Mouse (Mus musculus): ENCODE results near the gene Rnf34.

The Rnf34 gene

DNA sequence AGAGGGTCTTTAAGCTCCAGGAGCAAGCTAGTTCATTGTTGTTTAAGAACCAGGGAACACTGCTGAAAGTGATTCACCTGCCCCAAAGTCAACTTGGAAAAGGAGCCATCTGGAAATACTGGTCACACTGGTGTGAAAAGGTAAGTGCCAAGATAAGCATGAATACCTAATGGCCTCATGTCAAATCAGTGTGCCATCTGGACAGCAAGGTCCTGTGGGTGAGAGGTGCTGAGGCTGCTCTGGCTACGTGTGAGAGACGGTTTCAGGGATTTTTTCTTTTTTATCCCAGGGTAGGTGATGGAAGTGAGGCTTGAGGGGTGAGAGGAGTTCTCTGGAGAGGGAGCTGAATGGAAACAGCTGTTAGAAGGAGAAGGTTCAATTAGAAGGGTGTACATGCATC is 23.7 kb downstream of the Rnf34 start:
- no peak for DNase-seq (ENCODE audit: low spot score)

DNA sequence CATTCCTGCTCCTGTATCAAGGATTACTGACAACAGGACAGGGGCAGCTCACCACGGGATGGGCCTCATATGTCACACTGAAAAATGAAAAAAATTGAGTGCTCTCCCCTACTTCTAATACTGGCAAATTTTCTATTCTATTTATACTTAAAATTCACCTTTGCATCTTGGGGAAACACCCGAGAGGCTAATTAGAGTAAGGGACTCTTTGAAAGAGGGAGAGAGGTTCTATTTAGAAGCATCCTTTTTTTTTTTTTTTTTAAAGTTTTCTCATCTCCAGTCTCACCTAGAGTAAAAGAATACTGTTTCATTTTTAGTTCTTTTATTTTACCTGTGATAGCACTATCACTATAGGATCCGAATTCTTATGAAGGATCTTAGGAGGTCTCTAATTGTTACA is 24.5 kb downstream of the Rnf34 start:
- no peak for DNase-seq (ENCODE audit: low spot score)

- DNase-seq (ENCODE audit: low spot score), result no peak
These were observed 26.8 kb downstream of the Rnf34 start for GRCm38 (mm10) chr5:122876671-122877070.

GRCm38 (mm10) chr5:122880241-122880980 is 30.6 kb downstream of the Rnf34 start:
- no peak for DNase-seq (ENCODE audit: low spot score)

GRCm38 (mm10) chr5:122881313-122881712 is 31.5 kb downstream of the Rnf34 start:
- peak; percentile 61 for DNase-seq (ENCODE audit: low spot score)

- DNase-seq (ENCODE audit: low spot score), result no peak
These were observed 32.6 kb downstream of the Rnf34 start for GRCm38 (mm10) chr5:122882256-122883050.

DNA sequence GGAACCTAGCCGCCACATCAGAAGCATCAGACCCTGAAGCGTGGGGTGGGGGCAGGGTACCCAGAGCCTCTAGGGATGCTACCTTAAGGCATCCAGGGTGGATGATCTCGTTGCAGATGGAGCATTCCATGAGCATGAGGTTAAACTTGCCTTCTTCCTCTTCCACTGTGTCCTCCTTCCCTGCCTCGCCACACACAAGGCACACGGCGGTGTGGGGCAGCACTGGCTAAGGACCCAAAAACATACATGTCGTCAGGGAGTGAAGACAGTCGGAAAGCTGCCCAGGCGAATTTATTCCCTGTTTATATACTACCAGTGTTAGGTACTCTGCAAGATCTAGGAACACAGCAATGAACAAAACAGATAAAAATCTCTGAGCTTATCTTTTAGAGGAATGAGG is 33.4 kb downstream of the Rnf34 start:
- no peak for DNase-seq (ENCODE audit: low spot score)

DNA sequence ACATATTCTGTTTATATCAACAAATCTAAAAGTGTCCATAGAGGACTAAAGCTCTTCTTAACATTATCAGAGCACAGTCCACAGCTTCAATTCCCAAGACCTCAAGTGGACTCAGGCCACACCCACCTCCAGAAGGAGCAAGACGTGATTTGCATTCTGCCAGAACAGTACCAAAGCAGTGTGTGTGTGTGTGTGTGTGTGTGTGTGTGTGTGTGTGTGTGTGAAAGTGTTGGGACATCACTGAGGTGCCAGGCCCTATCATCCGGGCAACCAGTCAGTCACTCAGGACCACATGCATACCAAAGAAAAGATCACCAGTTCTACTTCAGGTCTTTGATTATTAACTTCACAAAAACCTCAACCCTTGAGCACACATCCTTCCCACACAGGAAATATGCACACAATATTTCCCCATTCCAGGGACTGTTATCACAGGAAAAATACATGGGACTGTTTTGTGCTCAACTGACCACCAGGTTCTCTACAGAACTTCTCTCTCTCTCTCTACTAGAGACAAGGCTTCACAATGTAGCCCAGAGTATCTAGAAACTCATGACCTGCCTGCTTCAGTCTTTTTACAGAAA is 33.9 kb downstream of the Rnf34 start:
- DNase-seq (ENCODE audit: low spot score), result no peak

DNA sequence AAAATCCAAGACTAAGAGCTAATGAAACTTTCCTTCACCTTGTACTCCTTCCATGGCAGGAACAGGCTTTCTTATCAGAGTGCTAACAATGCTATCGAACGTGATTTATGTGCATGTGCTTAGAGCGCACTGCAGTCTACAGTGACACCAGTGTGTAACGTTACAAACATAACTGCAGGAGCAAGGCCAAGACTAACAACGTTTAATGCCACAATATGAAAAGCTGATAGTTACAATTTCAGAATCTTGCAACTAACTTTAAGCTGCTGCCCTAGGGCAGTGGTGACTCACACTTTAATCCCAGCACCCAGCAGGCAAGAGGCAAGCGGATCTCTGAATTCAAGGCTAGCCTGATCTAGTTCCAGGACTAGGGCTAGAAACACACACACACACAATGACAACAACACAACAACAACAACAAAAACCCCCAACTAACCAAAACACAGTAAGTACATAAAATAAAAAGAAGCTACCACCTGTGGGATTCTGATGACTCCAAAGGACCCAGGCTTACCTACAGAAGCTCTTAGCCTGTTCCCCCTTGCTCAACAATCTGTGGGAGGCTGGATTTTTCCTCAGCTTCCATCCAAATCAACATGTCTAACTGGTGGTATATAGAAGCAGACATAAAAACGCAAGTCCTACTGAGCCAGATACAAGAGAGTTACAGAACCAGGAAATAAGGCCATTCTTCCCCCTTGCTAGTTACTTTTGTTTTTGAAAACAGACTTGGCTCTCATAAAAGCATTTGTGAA is 34.9 kb downstream of the Rnf34 start:
- DNase-seq (ENCODE audit: low spot score), result no peak

- DNase-seq (ENCODE audit: low spot score), result no peak
These were observed 37.2 kb downstream of the Rnf34 start for GRCm38 (mm10) chr5:122887033-122887432.

DNA sequence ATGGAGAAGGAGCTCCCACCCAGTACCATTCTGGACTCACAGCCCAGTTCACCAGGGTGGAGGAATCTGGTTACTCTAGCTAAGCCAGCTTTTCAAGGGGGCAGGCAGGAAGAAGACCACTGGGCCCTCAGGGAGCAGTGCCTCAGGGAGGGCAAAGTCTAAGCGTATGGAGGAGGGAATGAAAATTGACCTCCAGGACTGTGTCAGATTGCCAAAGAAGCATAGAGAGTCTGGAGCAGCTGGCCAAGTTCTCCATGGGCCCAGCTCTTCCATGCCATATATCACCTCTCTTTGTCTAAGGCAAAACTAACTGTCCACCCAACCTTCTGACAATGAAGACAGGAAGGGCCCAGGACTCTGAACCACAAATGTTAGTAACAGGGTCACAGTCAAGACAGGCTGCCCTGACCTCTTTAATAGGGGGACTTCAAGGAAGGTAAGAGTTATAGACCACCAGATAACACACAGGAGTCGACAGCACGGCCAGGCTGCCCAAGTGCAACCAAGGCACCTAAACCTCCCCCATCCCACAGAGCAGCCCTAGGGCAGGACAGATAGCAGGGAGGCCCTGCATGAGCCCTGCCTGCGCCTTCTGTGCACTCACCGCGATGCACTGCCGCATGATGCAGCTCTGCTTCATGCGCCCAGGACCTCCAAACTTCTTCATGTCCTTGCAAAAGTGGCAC is 38.2 kb downstream of the Rnf34 start:
- no peak for DNase-seq (ENCODE audit: low spot score)

- no peak for DNase-seq (ENCODE audit: low spot score)
These were observed 38.9 kb downstream of the Rnf34 start for GRCm38 (mm10) chr5:122888612-122889214.

DNA sequence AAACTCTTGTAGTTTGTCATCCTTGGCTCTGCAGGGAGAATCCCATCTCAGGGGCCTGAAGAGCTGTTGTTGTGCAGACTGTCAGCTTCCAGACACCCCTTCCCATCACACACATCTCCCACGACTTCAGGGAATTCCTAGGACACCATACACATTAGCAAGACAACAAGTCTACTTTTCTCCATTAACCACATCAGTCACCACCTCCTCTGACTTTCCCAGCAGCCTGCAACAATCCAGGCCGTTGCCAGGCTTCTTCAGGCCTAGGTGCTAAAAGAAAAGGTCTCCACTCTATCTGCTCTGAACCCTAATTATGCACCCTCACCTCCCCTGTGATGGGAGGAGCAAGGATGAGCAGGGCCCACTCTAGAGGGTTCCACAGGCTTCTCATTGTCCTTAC is 40.5 kb downstream of the Rnf34 start:
- DNase-seq (ENCODE audit: low spot score), result no peak

DNA sequence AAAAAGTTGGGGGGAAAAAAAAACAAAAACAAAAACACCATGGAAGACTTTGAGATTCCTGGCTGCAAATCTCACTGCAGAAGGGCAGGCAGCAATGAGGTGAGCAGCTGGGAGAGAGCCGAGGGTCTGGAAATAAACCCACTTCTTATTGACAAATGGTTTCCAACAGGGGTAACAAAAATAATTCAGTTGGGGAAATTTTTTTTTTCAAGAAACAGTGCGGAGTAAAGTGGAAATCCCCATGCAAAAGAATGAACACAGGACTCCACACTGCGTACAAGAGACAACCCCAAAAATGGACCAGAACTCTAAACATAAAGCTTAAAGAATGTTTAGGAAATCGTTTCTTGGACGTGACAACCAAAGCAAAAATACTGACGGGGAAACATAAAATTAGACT is 43.4 kb downstream of the Rnf34 start:
- no peak for DNase-seq (ENCODE audit: low spot score)

DNA sequence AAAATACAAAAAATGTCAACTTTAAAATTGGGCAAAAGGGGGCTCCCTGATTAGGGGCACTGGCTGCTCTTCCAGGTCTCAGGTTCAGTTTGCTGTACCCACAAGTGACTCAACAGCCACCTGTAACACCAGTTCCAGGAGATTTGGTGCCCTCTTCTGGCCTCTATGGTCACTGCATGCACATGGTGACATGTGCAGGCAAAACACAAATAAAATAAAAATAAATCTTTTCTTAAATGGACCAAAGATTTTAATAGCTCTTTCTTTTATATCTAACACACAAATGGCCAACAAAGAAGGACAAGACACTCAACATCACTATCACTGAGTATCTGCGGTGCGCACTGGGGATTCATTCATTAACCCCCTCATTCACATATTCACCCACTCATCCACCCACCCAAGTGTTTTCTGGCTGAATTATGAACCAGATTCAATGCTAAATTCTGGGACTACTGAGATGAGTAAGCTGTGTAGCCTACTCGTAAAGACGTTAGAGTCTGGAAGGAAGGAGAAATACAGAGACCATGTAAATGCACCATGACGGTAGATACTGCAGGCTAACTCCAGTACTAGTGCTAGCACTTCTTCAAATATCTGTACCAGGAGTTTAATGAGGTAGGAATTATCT is 44.3 kb downstream of the Rnf34 start:
- peak; percentile 48 for DNase-seq (ENCODE audit: low spot score)

GRCm38 (mm10) chr5:122894821-122895220 is 45.0 kb downstream of the Rnf34 start:
- no peak for DNase-seq (ENCODE audit: low spot score)

- no peak for DNase-seq (ENCODE audit: low spot score)
These were observed 48.3 kb downstream of the Rnf34 start for GRCm38 (mm10) chr5:122898153-122898552.

DNA sequence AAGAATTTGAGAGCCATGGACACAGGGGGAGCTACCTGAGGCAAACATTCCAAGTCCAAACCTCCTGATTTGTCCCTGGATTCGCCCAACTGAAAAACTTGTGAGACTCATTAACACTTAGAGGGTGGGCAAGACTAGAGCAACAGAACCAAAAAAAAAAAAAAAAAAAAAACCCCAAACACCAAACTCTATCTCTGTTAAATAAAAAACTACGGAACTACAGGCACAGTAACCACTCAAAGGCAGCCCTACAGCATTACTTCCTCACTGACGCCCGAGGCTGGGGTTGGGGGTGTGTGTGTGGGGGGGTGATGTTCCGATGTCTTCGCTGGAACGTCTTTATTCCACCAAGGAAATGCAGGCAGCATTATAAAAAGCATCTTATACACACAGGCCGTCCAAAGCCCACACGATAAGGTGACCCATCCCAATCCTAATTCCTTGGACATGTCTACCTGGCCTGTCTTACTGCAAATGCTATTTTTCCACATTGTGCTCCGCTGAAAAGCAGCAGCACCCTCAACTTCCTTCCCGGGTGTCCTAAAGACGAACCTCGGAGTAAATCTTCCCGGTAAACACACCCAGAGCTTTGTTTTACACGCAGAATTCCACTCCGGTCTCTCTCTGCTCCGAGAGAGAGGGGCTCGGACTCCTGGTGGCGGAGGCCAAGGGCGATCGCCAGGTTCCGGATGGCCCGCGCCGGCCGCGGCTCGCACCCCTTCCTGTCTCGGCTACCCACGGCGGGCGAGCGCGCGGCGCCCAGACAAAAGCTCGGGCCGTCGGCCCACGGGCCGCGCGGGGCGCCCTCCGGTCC is 49.3 kb downstream of the Rnf34 start:
- DNase-seq (ENCODE audit: low spot score), result no peak

DNA sequence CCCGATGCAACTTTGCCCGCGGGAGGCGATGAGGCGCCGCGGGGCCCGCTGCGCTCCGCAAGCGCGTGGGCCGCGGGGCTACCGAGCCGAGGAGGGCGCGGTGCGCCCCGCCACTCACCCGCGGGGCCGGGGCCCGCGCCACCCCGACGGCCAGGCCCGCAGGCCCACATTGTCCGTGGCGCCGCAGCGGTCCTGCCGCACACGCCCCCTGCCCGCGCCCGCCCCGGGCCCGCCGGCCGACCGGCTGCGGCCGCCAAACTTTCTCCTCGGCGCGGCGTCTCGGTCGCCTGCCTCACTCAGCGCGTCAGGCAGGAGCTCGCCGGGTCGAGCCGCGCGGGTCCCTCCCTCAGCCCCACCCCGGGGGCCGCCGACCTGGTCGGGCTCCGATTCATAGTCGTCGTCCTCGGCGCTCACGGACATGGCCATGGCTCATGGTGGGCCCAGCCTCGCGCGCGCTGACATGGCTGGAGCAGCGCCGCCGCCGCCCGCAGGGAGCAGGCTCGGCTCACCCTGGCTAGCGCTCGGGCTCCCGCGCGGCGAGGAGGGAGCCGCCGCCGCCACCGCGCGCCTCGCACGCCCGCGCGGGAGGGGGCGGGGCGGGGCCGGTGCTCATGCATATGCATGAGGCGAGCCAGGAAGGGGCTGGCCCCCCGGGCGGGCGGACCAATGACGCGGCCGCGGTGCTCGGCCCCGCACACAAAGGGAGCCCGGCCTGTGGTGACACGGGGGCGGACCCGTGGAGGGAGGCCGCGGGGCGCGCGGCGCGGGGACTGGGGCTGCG is 50.1 kb downstream of the Rnf34 start:
- DNase-seq (ENCODE audit: low spot score), result peak; percentile 75

Measured in ovary, postnatal 14 days (tissue).